Mouse (Mus musculus): Measurements from ENCODE around the gene H2-Q6.
"Not testable (repeated sequence)": the region's sequence is repeated elsewhere in the genome, so short reads cannot be mapped to it uniquely, and the experiment has no call there.

The H2-Q6 gene

GRCm38 (mm10) chr17:35424624-35425416 lies at the start of gene H2-Q6:
H2-Q6 (plus strand) TSS chr17:35424850.
- peak in 1 of 2 experiments; percentile 26 for DNase-seq

GRCm38 (mm10) chr17:35379369-35379728 lies 45.3 kb upstream of the H2-Q6 start, which contains the start of gene H2-Q4:
H2-Q4 (plus strand) TSS chr17:35379617.
- DNase-seq = peak; percentile 93

DNA sequence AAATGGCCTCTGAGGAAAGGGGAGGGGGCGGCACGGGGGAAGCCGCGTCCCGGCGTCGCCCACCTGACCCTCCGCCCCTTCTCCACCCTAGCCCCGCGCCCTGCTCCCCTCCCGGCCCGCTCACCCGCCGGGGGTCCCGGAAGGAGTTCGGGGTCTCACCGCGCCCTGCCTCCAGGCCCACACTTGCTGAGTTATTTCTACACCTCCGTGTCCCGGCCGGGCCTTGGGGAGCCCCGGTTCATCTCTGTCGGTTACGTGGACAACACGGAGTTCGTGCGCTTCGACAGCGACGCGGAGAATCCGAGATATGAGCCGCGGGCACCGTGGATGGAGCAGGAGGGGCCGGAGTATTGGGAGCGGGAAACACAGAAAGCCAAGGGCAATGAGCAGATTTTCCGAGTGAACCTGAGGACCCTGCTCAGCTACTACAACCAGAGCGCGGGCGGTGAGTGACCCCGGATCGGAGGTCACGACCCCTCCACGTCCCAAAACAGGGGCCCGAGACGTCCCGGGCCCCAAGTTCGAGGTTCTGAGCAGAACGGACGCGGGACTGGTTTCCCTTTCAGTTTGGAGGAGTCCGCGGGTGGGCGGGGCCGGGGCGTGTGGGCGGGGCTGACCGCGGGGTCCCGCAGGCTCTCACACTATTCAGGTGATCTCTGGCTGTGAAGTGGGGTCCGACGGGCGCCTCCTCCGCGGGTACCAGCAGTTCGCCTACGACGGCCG lies 44.8 kb upstream of the H2-Q6 start:
- peak; percentile 60 to 61 for DNase-seq

- DNase-seq = peak; percentile 79 to 80
These were observed 34.9 kb upstream of the H2-Q6 start for GRCm38 (mm10) chr17:35389796-35390195.

DNA sequence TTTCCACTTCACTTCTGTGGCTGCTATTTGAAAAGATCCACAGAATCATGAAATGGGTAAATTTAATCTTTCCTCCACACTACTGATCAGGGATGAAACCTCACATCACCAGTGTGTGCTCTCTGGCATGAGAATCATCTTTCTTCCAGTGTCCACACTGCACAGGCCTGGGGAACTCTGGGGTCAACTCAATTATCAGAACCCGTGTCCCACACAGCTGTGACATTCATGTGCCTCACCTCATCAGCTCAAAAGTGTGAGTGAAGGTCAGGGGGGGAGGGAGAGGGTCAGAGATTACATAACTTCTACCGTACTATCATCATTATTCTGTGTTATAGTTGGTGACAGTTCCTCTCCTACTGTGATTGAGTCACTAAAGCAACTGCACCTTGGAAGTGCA lies 32.0 kb upstream of the H2-Q6 start:
- DNase-seq = not testable (repeated sequence)

DNA sequence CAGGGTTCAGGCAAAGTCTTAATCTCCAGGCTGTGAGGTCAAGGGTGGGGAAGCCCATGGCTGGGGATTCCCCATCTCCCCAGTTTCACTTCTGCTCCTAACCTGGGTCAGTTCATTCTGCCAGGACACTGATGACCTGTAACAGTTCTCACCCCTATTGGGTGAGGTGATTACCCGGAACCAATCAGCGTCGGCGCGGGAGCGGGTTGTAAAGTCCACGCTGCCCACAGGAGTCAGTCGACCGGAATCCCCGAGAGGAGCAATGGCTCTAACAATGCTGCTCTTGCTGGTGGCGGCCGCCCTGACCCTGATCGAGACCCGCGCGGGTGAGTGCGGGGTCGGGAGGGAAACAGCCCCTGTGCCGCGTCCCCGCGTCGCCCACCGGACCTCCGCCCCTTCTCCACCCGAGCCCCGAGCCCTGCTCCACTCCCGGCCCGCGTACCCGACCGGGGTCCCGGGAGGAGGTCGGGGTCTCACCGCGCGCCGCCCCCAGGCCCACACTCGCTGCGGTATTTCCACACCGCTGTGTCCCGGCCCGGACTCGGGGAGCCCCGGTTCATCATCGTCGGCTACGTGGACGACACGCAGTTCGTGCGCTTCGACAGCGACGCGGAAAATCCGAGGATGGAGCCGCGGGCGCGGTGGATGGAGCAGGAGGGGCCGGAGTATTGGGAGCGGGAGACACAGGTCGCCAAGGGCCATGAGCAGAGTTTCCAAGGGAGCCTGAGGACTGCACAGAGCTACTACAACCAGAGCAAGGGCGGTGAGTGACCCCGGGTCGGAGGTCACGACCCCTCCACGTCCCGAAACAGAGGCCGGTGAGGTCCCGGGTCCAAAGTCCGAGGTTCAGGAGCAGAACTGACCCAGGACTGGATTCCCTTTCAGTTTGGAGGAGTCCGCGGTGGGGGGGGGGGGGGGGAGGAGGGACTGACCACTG lies 30.5 kb upstream of the H2-Q6 start:
- DNase-seq = not testable (repeated sequence)

DNA sequence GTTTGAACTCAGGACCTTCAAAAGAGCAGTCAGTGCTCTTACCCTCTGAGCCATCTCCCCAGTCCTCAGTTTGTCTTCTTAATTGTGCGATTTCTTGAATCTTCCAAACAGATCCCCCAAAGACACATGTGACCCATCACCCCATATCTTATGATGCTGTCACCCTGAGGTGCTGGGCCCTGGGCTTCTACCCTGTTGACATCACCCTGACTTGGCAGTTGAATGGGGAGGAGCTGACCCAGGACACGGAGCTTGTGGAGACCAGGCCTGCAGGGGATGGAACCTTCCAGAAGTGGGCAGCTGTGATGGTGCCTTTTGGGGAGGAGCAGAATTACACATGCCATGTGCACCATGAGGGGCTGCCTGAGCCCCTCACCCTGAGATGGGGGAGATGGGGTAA lies 27.7 kb upstream of the H2-Q6 start:
- not testable (repeated sequence) for DNase-seq

DNA sequence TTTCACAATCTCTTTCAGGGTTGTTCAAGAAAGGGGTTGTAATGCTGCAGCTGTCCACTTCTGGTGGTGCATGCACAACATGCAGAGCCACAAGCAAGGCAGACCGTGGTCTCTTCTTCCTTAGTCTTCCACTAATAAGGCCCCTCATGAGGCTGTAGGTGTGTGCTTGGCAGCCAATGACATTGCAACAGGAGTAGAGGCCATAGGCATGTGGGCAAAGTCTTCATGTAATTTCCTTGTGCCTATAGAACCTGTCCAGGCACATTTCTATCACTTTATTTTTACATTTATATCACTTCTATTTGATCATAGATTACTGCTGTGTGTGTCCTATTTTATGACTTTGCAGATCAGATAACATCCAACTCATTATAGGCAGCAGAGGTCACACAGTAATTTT lies 11.6 kb upstream of the H2-Q6 start:
- DNase-seq = not testable (repeated sequence)

DNA sequence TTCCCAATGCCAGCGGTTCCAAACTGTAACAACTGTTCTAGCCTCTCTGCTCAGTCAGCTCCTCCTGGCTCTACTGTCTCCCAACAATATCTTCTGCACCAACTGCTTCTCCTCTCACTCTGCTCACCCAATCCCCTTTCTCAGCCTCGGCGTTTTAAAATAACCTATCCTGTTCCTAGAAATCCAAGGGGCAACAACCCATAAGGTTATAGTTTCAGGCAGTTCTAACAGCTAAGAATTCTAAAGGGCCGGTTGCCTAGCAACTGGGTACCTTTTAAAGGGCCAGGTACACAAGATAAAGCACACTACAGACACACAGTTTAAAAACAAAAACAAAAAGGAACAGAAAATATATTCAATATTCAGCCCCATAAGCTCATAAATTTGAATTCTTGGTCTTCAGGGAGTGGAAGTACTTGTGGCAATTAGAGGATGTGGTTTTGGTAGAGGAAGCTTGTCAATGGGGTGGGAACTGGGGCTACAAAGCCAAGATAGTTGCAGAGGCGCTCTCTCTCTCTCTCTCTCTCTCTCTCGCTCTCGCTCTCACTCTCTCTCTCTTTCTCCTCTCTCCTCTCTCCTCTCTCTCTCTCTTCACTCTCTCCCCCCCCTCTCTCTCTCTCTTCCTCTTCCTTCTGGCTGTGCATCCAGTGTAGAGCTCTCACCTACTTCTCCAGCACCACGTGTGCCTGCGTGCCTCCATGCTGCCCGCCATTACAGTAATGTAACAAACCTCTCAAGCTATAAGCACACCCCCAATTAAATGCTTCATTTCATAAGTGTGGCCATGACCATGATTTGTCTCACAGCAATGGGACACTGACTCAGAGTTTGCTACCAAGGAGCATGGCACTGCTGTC lies 9.1 kb upstream of the H2-Q6 start:
- not testable (repeated sequence) for DNase-seq

- no peak for DNase-seq
These were observed 5.9 kb upstream of the H2-Q6 start for GRCm38 (mm10) chr17:35418772-35419171.

DNA sequence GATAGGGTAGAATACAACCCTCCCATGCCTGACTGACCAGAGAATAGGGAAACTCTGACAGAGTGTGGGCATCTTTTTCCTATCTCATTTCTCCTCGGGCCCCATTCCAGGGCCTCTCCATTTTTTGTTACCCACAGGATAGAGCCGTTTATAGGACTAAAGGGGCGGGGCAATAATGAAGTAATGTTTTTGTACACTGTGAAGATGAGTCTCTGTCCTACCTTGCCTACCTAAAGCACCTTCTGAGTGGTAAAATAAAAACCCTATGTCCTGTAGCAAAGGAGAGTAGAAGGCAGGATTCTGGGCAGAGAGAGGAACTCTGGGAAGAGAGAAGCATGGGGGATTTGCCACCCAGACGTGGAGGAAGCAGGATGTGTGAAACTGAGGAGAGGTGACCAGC lies 5.1 kb upstream of the H2-Q6 start:
- DNase-seq = not testable (repeated sequence)

- DNase-seq = peak; percentile 58 to 67
These were observed 4.3 kb upstream of the H2-Q6 start for GRCm38 (mm10) chr17:35420206-35420810.

GRCm38 (mm10) chr17:35421331-35421730 lies 3.3 kb upstream of the H2-Q6 start:
- not testable (repeated sequence) for DNase-seq

DNA sequence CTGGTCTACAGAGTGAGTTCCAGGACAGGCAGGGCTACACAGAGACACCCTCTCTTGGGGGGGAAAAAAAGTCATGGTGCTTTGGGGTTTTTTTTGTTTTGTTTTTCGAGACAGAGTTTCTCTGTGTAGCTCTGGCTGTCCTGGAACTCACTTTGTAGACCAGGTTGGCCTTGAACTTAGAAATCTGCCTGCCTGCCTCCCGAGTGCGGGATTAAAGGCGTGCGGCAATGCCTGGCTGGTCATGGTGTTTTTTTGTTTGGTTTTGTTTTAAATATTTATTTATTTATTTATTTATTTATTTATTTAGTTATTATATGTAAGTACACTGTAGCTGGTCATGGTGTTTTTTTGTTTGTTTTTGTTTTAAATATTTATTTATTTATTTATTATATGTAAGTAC lies 2.3 kb upstream of the H2-Q6 start:
- not testable (repeated sequence) for DNase-seq

- DNase-seq = not testable (repeated sequence)
These were observed 1.4 kb upstream of the H2-Q6 start for GRCm38 (mm10) chr17:35423131-35423810.

DNA sequence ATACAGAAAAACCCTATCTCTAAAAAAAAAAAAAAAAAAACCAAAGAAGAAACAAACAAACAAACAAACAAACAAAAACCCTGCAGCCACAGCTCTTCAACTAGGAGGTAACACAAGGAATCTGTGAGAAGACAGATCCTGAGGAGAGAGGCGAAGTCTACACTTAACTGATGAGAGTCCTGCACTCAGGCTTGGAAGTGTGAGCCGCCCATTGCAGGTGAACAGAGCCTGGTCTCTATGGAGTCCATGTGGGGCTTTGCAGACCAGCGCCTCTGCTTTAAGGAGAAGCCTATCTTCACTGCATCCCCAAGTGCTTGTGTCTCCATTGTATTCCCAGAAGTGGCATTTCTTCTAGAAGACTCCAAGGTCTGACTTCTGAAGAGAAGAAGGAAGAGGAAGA lies 544 bp upstream of the H2-Q6 start:
- not testable (repeated sequence) for DNase-seq

- peak in 1 of 2 experiments; percentile 39 for DNase-seq
These were observed 824 bp downstream of the H2-Q6 start for GRCm38 (mm10) chr17:35425474-35425873.

- not testable (repeated sequence) for DNase-seq
These were observed 4.2 kb downstream of the H2-Q6 start for GRCm38 (mm10) chr17:35428883-35429282.

- DNase-seq = not testable (repeated sequence)
These were observed 6.0 kb downstream of the H2-Q6 start for GRCm38 (mm10) chr17:35430671-35431070.

DNA sequence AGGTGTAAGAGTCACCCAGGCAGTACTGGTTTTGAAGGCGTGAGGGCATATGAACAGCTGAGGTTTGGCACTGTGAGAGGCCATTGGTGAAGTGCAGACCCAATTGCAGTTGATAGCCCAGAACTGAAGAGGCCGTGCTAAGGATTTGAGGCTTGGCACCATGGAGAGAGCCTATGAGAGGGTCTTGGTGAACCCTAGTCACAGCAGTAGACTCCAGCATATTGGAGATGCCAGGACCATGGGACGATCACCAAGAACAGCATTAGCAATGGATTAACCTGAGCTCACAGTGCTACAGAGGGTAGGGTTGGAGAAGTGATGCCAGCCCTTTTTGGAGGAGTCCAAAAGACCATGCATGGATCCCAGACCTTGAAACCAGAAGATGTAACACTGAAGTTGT lies 7.5 kb downstream of the H2-Q6 start:
- DNase-seq = not testable (repeated sequence)

- peak; percentile 31 to 43 for DNase-seq
These were observed 10.2 kb downstream of the H2-Q6 start for GRCm38 (mm10) chr17:35434836-35435235.
